Mouse (Mus musculus) thymus, postnatal 10 days (tissue): ENCODE measurements around the gene Acadl.

Experiments
- DNase-seq, 2 experiments: peaks; one replicate each; pipeline ENCODE4 v3.0.0; 2021; ENCODE audit warnings: low spot score in 2 of 2

Acadl gene

DNA sequence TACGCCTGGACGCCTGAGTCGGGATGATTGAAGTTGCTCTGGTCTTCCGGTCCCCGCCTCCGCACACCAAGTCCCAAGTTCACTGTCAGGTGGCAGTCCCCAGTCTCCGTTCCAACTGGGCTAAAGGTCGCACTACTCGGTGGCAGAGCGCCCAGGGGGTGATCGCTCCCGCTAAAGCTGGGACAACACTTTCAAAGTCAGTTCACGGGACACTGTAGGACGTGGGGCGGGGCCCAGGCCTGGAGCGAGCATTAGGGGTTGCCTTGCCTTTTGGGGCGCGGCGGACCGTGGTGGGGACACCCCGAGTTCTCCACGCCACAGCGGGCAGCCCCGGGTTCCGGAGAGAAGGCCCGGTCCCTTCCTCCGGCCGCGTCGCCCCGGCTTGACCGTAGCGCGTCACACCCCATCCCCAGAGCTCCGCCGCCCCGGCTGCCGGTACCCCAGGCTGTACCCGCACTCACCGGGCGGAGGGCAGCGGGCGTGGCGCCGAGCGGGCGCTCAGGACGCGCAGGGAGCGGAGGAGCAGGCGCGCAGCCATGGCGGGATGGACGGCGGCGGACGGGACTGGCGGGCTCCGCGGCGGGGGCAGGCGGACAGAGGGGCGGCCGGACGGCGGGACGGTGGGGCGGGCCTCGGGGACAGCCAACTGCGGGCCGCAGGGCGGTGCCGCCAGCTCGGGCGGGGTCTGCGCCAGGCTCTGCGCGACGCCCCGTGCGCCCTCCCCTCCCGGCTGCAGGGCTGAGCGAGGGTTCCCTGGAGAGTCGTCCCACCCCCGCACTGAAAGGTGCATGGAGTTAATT lies at the start of gene Acadl:
TSS of gene Acadl (minus strand) at position 566 of the 800 bp plus-strand sequence.
- DNase-seq, result peak; percentile 50

DNA sequence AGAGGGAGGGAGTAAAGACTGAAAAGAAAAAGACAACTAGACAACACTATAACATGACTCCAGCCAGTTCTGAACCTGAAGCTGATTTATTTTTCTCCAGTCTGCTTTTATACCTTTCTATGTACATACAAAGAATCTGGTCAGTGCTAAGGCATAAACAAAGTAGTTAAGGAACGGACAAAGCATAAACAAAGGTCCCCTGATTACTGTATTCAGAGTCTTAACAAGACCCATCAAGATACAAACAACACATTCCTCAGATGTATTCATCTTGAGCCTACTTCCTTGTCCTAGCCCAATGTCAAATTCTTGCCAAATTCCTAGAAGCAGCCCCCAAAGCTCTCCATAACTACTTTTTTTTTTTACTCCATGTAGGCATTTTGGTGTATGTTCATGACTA lies 49.2 kb upstream of the Acadl start:
- DNase-seq, result no peak

DNA sequence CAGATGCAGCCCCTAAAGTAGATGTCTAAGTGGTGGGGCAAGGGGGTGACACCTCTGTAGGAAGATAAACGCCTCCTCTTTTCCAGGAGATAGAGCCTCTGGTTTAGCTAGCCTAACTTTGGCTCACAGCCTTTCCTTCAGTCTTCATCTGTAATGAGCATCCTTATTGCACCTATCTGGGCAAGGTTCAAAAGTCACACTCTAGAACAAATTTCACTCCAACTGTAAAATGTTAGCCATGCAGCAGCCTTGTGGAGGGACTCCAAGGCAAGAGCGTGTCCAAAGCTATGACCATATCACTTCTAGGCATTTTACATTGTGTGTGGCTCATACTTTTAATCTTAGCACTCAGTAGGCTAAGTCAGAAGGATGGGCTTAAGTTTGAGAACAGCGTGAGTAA lies 39.5 kb upstream of the Acadl start:
- no peak for DNase-seq

DNA sequence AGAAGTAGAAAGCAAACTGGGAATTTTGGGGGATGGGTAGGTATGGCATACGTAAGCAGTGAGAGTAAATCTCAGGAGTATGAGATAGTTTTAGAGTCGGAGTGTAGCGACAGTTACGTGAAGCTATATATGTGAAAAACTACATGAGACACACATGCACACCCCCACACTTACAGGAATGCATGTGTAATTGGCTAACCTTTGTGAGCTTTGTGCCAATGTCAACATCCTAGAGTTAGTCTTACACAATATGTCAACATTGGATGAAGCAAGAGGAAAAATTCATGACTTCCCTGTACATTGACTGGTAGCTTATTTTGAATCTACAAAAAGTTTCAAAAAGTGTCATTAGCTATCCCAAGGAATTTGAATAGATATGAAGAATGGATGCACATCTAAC lies 37.9 kb upstream of the Acadl start:
- no peak for DNase-seq

DNA sequence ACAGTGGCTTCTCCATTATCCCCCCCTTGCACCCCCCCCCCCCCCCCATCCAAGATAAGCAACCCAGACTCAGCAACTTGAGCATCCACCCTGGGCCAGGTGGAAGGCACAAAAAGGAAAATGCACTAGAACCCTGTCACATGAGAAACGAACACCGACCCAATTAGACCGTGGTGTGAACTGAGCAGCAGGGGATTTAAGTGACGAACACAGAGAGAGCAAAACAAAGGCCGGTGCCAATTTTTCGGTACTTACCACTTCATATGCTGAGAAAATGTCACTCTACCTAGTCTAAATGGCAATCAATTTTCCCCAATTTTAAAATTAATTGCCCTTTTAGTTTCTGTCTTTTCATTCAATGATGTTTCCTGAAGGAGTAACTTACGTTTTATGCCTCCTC lies 35.2 kb upstream of the Acadl start:
- no peak for DNase-seq

DNA sequence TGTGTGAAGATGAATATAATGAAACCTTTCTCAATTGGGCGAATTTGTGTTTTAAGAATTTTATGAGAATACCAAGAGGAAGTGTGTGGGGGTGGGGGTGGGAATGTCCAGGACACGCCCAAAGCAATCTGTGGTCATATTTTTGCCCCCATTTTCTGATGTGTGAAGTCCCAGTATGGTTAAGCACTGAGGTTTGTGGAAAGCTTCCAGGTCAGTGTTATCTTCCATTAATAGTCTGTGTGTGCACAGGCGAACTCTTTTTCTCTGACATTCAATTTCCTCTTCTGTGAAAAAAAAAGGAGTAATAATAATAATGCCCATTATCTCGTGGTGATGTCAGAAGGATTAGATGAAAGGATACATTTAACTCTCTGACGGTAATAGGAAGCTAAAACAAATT lies 33.5 kb upstream of the Acadl start:
- DNase-seq, result no peak

DNA sequence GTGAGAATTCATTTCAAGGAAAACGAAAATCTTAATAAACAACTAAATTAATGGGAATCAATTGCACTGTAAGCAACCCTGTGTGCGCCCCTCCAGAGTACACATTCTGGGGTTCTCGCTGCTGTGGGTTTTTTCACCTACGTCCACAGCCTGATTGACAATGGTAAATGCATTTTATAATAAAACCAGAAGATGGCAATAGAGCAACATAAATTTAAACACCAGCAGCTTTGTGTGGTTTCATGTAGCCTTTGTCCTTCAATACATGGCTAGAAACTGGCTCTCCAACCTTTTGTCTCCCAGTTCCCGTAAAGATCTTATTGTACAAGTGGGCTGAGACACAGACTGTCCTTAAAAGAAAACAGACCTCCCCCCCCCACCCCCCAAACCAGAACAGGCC lies 33.0 kb upstream of the Acadl start:
- no peak for DNase-seq

DNA sequence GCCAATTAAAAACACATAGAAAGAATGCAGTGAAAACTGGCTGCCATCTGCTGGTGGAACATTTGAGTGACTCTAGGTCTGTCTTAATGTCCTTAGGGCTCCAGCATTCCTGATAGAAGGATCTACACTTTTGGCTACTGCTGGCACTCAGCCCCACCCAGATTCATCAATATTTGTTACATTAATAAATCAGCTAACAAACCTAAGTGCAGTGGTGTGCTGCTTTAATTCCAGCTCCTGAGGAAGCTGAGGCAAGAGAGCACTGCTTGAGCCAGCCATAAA lies 32.7 kb upstream of the Acadl start:
- DNase-seq, result no peak

DNA sequence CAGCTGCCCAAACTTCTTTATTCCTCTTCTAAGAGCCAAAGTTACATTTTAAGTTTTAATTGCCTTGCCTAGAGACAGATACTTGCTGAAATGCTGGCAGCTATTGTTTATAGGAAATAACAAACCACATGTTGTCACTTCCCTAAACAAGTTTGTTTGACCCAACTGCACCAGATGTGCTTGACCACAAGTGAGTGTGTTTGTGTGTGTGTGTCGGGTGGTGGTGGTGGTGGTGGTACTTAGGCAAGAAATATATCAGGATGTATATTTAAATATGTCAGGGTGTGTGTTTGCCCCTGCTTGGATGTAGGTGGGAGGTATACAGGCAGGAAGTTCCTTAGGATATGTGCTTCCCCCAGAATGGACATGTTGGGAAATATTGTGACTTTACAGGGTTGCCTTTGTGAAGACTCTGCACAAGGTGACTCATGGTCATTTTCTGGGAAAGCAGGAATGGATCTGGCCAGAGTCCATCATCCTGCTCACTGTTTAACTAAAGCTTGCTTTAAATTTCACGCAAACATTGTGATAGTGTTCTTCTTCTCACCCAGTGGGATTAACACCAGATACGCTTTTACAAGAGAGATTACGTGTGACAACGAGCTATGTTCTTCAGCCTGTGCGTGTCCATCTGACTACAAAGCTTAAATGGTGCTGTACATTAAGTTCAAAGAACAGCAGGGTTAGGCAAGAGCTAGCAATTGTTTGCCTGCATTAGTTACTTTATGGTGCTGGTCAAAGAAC lies 32.2 kb upstream of the Acadl start:
- no peak for DNase-seq

DNA sequence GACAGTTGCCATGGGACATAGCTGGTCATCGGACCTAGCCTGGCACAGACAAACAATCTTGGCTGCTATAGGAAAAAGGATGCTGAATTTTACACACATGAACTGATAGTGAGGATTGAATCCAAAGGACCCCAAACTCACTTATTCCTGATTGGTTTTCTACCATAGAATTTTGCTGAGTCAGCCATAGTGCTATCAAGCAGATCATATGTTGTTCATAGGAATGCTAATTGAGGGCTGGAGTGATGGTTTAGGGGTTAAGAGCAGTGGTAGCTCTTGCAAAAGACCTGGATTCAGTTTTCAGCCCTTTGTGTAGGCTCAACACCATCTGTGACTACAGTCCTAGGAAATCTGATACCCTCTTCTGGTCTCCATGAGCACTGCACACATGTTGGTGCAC lies 24.1 kb upstream of the Acadl start:
- no peak for DNase-seq

DNA sequence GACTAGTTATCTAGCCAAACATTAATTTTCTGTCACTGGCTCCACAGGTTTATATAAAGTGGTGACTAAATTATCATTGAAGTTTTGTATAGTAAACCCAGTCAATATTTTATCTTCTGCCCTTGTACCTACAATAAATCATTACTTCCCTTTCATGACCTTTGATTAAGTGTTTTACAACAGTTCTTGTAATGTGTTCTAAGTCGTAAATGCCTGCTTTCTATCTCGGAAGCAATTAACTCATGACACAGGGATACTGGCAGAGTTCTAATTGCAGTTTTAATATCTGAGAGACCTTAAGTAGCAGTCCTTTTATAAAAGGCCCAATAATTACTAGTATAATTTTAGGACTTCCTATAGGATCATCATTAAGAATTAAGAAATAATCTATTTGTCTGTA lies 17.1 kb upstream of the Acadl start:
- DNase-seq, result no peak

DNA sequence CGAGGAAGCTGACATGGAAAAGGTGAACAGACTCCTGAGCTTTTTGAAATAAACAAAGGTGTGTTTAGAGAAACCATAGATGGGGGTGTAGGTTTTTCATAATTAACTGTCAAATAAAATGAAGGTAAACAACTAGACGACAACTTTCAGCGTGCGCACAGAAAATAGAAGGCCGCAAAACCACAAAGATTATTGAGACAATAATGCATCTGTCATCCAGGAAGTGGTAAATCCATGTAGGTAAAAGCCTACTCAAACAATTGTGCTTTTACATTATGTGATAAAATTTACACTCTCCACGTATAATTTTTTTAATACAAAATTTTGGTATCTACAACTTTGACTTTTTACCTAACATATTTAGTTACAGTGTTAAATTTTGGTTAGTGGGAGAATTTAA lies 11.7 kb upstream of the Acadl start:
- DNase-seq, result no peak

DNA sequence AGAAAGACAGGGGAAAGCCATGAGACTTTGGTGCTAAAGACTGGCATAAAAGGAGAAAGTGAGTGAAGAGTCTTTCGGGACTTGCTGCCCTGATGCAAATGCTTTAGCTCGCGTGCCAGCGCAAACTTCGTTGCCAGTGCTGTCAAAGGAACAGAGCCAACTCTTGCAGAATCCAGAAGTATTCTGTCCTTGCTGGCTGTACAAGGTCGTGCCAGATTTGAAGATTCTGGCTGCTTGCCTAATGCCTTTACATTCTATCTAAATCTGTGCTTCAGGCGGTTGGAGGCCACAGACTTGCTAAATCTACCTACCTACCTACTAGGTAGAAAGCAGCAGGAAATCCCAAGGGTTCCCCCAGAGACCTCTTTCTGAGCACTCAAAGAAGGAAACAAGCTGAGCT lies 8.5 kb upstream of the Acadl start:
- no peak for DNase-seq

DNA sequence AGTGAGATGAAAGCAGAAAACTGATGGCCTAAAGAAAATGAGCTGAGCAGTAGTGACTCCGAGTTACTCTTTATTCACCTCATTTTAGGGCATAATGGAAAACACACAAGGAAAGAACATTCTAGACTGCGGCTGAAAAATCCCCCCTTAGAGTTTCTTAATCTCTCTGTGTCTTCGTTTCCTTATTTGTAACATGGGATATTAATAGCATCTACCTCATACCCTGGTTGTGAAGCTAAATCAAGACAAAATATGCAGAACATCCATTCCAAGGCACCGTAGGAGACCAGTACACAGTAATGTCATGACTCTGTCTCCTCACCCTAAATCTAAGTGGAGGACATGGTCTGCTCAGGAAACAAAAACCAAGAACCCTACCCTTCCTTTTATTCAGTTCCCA lies 2.6 kb upstream of the Acadl start:
- no peak for DNase-seq

DNA sequence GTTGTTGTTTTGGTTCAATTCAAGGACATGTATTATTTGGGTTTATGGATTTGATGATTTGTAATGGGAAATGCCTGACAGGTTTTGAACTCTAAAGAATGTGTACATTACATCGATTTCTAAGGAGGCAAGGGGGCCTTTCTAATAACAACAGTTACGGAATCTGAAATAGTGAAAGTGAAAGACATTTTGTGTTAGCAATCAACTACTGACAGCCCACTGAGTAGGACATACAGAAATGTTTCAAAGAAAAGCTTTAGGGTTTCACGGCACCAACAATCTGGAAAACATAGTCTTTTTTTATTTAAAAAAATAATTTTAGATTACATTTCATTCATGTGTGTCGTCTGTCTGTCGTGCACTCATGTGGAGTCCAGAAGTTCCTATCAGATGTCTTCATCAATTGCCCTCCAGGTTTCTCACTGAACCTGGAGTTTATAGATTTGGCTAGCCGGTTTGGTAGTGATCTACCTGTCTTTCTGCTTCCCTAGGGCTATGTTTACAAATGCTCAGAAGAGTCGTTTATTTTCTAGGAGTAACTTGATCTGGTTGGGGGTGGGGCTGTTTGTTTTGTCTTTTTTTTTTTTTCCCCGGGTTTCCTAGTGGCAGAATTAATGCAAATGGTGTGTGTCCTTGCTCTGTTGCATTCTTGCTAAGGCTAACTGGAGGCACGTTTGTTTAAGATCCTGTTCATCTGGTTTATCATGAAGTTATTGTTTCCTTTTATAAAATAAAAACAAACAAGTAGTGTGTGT lies 841 bp upstream of the Acadl start:
- DNase-seq, result no peak

DNA sequence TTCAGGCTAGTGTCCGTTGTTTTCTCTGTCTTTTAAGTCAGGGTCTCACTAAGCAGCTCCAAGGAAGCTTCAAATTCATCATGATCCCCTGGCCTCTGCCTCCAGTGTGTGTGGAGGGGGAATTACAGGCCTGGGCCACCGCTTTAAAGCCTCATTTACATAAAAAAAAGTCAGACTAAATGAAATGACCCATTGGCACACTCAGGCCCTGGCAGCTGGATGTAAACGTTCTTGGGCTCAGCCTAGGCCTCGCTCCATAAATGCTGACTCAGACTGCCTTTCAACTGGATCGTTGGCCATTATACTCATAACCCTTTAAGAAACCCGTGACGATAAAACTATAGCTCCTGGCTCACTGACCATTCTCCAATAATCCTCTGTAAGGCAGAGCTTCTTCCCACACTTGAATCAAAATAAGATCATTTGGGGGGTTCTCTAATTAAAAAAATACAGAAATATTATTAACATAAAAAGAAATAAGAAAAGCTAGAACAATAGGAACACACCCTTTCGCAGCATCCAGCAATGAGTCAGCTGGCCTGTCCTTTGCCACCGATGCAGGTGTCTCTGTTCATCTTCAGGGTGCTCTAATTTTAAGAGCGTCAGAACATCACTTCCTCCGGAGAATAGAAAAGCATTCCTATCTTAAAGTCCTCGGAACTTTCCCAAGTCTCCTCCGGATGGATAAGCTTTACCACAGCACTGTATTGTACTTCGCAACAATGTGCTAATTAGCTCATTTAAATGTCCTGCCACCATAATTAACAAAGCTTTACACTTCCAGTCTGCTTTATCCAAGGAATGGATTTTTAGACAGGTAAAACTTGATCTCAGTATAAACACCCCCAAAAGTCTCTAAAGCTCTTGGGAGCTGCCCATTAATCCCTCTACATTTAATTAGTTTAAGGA lies 1.1 kb downstream of the Acadl start:
- no peak for DNase-seq

DNA sequence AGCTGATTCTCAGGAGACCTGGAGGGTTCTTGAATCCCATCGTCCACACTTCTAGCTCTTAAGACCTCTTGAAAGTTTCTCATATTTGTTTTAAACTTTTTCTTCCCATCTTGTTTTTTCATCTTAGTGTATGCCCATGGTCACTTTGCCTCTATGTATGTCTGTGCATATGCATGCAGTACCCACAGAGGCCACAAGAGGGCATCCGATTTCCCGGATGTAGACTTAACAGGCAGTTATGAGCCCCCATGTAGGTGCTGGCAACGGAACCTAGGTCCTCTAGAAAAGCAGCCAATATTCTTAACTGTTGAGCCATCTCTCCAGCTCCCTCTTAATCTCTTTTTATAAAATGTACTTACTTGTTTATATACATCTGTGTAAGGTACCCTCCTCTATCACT lies 15.6 kb downstream of the Acadl start:
- DNase-seq, result peak in 1 of 2 experiments; percentile 41

DNA sequence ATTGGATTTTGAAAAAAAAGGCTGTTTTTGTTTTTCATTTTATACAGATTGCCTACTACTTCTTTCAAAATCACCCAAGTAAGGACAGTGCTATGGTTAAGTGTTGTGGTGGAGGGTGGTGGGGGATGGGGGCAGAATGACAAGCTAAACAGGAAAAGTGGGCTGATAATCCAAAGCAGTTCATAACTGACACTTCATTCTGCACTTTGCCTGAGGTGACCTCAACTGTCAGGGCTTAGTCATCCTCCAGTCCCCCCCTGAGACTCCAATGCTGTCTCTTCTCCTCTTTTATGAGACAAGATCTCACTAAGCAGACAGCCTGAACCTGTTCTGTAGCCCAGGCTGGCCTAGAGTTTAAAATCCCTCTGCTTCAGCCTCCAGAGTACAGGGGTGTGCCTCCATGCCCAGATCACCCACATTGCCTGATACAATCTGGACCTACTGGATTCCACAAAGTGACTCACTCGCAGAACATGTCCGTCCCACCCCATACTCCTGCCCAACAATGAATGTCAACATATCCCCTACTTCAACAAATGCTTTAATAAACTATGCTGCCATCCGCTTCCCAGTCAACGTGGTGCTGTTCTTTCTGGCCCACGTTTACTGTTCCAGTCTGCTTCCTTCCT lies 17.3 kb downstream of the Acadl start:
- DNase-seq, result no peak

DNA sequence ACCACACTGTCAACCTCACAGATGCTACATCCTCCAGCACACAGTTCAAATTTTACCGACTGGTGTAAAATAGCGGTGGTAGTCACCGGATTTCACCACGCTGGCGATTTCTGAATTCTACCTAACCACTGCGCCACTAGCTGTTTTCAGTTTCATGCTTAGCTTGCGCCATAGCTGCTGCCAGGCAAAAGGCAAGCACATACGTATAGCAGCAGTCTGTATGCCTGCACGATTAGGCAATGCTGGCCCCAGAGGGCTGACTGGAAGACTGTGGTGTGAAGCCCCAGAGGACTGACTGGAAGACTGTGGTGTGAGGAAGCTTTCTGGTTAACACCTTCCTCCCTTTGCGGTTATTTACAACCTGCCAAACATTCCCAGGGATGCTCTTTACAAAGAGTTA lies 21.1 kb downstream of the Acadl start:
- DNase-seq, result no peak

DNA sequence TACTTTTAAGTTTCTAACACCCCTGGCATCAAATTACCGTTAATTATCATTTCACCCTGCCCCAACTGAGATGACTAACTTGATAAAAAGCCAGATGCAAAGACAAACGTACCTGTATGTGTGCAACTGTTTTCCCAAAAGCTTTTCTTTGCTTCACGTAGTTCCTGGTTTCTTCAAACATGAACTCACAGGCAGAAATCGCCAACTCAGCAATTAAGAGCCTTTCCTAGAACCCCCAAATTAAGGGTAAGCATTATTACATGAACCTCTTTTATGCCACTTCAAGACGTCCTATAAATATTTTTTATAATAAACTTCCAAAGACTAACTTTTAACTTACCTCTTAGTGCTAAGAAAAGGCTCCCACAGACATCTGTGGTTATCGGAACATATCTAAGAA lies 21.6 kb downstream of the Acadl start:
- DNase-seq, result no peak

DNA sequence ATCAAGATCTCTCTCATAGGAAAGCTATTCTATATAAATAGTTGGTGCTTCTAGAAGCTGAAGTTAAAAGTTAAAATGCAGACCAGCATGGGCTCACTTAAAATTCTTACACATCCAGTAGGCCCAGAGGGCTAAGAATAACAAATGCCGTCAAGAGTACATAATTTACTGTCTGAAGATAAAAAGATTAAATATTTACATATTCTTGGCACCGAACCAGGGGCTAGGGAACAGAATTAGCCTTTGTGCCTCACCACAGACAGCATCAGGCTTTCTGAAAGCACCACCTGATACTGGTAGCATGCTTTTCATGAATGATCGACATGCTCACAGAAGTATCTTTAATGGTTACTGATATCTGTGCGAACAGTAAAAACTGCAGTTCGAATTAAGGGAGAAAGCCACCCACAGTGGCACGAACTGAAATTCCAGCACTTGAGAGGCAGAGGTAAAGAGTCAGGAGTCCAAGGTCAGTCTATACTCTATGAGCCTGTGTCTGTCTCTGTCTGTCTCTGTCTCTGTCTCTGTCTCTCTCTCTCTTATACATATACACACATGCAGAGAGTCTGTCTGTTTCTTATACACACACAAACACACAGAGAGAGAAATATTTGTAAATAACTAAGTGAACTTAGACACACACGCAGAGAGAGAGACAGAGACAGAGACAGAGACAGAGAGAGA lies 23.2 kb downstream of the Acadl start:
- no peak for DNase-seq
